Mouse (Mus musculus) forebrain, embryonic 11.5 days (tissue): ENCODE data around the gene Gm20489. TPM values are rescaled to one million over a fixed set of nuclear protein-coding genes. Genes with fewer than 3 reads are reported as not detected.

ENCODE experiments used
- ATAC-seq: fragments of 200-750 bp; cut with Nextera tagmentation; replicated peaks from 2 replicates; pipeline ENCODE4 v1.8.0; 2017; ENCODE audit warnings: moderate TSS enrichment; ENCODE audit not compliant: low FRiP score
- DNase-seq: peaks from one replicate; pipeline ENCODE4 v3.0.0-alpha.2; 2017; ENCODE audit warnings: low spot score
- H3K27ac ChIP-seq: fragments of 300-500 bp; sonication (generic); 2 replicates; pipeline ENCODE4 v1.5.1; 2014; ENCODE audit warnings: low read depth, low read length
- H3K27me3 ChIP-seq: fragments of 300-500 bp; sonication (generic); 2 replicates; pipeline ENCODE4 v1.6.1; 2014; ENCODE audit warnings: mild to moderate bottlenecking, low read length, mixed read lengths; ENCODE audit not compliant: control insufficient read depth, insufficient read depth
- H3K36me3 ChIP-seq: fragments of 300-500 bp; sonication (generic); 2 replicates; pipeline ENCODE4 v1.6.1; 2014; ENCODE audit warnings: mild to moderate bottlenecking, low read length, moderate library complexity, mixed read lengths; ENCODE audit not compliant: control insufficient read depth, insufficient read depth
- H3K4me1 ChIP-seq: fragments of 300-500 bp; sonication (generic); replicated peaks from 2 replicates; pipeline ENCODE4 v1.6.1; 2014; ENCODE audit warnings: low read length, mixed read lengths; ENCODE audit not compliant: control insufficient read depth, insufficient read depth
- H3K4me2 ChIP-seq: fragments of 300-500 bp; sonication (generic); 2 replicates; pipeline ENCODE4 v1.6.1; 2014; ENCODE audit warnings: low read depth, mild to moderate bottlenecking, low read length, moderate library complexity, mixed read lengths; ENCODE audit not compliant: severe bottlenecking
- H3K4me3 ChIP-seq: fragments of 300-500 bp; sonication (generic); 2 replicates; pipeline ENCODE4 v1.5.1; 2014; ENCODE audit warnings: low read depth, low read length
- H3K9ac ChIP-seq: fragments of 300-500 bp; sonication (generic); 2 replicates; pipeline ENCODE4 v1.6.1; 2014; ENCODE audit warnings: low read length
- H3K9me3 ChIP-seq: fragments of 300-500 bp; sonication (generic); 2 replicates; pipeline ENCODE4 v1.6.1; 2016; ENCODE audit warnings: low read length, mixed read lengths; ENCODE audit not compliant: control insufficient read depth
- WGBS: fragments of 180-500 bp; shearing (Covaris S2); extraction: QIAGEN DNeasy Blood & Tissue Kit; methylation state at CpG from one replicate; pipeline ENCODE4 v1.1.7; 2014; 5-methylcytosine and 5-hydroxymethylcytosine counted together
- polyA plus RNA-seq: library from polyadenylated mRNA; unstranded; fragments of >200 nt; fragmentation: Nextera tagmentation; extraction: Ambion mirVana; gene quantifications from 2 replicates; pipeline ENCODE4 v1.2.1, GENCODE M21; 2014

The Gm20489 gene
- polyA plus RNA-seq, 1 experiment from 2014 or later: not detected

DNA sequence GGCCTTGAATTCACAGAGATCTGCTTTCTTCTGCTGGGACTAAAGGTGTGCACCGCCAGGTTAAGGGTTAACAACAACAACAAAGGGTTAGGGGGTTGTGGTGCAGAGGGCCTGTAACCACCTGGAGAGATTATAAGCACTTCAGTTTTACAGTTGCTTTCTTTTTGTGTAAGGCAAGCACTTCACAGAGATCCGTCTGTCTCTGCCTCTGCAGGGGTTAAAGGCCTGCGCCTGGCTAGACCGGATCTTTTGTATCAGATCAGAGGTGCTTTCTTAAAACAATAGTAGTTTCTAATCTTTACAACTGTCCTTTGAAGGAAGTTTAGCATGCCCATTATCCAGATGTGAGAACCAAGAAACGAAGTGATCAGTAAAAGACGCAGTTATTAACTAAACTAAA, 4.6 kb upstream of the Gm20489 start:
- DNase-seq: no peak
- H3K36me3 ChIP-seq: no peaks in the 10 kb centered on the region
- H3K4me3 ChIP-seq: peak overlapping the region; percentile 50; the same call in 1 of the 2 replicates
- no peak overlapping the region for H3K27ac ChIP-seq
- H3K9me3 ChIP-seq: no peaks in the 10 kb centered on the region
- 0 out of 2 replicates have a peak overlapping the region, but pooled peaks have one; percentile 17 for H3K9ac ChIP-seq
- peak overlapping the region; percentile 38; the same call in 1 of the 2 replicates for H3K4me2 ChIP-seq
- 22% methylated on average over 6 of the region's 6 CpGs for WGBS
- 0 out of 2 replicates have a peak, but pooled peaks cover 3% of the 10 kb centered on the region for H3K4me1 ChIP-seq
- peak; percentile 16; the same call in 1 of the 2 replicates for ATAC-seq
- peaks cover 2% of the 10 kb centered on the region; the same call in 1 of the 2 replicates for H3K27me3 ChIP-seq

DNA sequence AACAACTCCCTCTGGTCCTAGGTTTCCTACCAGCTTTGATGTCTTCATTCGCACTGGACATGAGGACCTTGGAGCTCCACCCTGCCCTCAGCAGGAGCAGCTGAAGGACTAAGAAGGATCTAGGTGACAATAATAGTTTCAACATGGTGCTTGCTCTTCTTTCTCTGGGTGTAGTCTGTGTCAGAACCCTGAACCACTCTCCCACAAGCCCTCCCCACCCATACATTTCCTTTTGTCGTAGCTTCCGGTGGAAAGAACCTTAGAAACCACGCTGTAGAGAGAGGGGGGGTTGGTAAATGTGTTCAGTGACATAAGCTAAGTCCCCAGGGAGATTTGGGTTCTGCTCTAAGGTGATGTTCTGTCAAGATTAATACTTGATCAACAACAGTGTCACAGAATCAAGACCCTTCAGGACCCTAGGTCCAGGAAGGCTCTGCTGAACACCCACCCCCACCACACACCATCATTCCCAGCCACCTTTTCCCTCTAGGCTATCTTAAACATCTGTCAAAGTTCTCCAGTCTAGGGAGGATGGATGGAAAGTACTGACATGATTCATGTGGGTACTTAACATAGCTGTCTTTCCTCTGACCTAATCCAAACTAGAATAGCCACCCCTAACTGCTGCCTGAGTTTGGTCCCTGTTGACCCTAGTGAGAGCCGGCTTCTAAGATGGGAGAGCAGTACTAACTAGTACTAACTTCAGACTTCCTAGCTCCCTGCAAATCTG, 633 bp downstream of the Gm20489 start, which contains the start of gene Il2rg:
Gene Il2rg (minus strand): TSS at position 231 of the 730 bp plus-strand sequence.
- Histone ChIP-seq H3K9me3 (no peaks in the 10 kb centered on the region), H3K4me2 (no peak within 1 kb of the TSS), H3K4me1 (no peaks in the 10 kb centered on the region), H3K27me3 (peaks cover 2% of the 10 kb centered on the region; the same call in 1 of the 2 replicates), H3K4me3 (no peak within 1 kb of the TSS), H3K36me3 (no peaks in the 10 kb centered on the region), H3K27ac (no peak within 1 kb of the TSS), H3K9ac (no peak within 1 kb of the TSS)
- DNase-seq (no peak), ATAC-seq (no peak)
- WGBS: 73% methylated on average over 3 of the region's 5 CpGs

DNA sequence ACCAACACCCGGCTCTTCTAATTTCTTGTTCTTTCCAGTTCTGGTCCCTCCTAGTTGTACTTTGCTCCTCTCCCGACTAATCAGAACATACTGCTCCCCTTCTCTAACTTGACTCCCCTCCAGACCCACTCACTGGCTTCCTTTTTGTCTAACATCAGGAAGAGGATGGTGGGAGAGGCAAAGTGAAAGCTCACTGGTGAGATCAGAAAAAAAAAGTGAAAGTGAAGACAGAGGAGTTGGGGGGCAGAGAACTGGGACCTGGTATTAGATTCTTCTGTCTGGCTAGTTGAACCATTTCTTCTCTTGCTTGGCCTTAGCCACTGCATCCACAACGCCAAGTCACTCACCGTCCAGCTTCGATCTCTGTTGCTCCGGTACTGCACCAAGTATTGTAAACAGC, 2.2 kb downstream of the Gm20489 start:
- H3K27me3 ChIP-seq: no peaks in the 10 kb centered on the region; the same call in 1 of the 2 replicates
- no peaks in the 10 kb centered on the region for H3K36me3 ChIP-seq
- no peak overlapping the region for H3K9ac ChIP-seq
- no peaks in the 10 kb centered on the region for H3K4me1 ChIP-seq
- DNase-seq: no peak
- no peaks in the 10 kb centered on the region for H3K9me3 ChIP-seq
- H3K27ac ChIP-seq: no peak overlapping the region
- H3K4me2 ChIP-seq: no peak overlapping the region
- ATAC-seq: no peak
- no peak overlapping the region for H3K4me3 ChIP-seq
- 97% methylated on average over 6 of the region's 6 CpGs for WGBS

DNA sequence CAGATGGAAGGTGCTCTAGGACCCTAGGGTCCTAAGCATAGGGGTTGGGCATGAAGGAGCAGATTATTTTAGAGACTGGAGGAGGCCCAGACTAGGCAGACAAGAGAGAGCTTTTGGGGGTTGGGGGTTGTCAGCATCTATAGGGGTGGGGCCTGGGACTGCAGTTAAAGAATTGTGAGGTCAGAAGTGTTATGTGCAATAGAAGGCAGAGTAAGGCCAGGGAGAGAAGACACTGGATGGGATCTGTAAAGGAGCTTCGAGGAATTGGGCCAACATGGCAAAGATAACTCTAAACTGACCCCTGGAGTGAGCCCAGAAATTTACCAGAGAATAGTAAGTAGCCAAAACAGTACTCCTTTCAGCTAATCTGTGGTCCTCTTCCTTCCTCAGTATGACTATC, 4.9 kb downstream of the Gm20489 start, which contains the start of gene Gm614:
Gene Gm614 (minus strand): TSS at position 101 of the 400 bp plus-strand sequence.
- Histone ChIP-seq H3K9ac (no peak within 1 kb of the TSS), H3K9me3 (no peaks in the 10 kb centered on the region), H3K4me2 (no peak within 1 kb of the TSS), H3K4me1 (peaks cover 5% of the 10 kb centered on the region; the same call in 1 of the 2 replicates), H3K36me3 (no peaks in the 10 kb centered on the region), H3K4me3 (no peak within 1 kb of the TSS), H3K27ac (no peak within 1 kb of the TSS), H3K27me3 (no peaks in the 10 kb centered on the region; the same call in 1 of the 2 replicates)
- no peak for ATAC-seq
- no peak for DNase-seq
- WGBS: 55% methylated on average over 1 of the region's 1 CpGs

DNA sequence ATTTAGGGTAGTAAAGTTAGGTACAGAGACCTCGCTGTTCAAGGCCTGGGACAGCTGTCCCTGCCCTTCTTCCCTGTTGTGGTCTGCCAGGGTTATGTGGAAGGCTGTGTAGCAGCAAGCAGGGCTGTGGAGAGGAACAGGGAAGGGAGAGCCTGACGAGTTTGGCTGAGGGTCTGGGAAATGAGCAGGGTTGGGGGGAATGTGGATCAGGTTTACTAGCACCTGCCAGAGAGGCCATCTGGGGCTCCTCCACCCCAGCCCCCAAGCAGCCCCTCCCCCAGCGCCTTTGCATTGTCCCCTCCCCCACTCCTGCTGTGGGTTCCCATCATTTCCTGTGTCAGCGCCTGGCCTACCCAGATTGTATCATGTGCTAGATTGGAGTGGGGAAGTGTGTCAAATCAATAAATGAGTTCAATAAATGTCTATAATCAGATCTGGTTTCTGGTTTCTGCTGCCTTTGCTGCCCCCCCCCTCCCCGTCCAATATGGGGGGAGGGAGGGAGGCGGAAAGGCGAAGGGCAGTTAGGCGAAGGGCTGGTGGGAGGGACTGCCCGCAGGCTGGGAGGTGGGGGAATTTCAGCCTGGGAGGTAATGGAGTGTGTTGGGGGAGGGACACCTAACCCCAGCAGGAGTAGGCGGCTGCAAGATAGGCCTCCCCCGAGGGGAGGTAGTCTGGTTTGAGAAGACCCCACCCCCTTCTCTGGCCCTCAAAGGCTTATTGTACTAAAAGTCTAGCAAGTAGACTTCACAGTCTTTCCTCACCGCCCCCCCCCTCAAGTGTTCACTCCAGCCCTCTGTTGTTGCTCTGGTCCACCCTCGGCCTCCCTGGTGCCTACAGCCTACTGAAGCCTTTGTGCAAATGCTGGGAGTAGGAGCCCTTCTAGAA, 8.1 kb downstream of the Gm20489 start:
- Histone ChIP-seq H3K9me3 (no peaks in the 10 kb centered on the region), H3K27ac (peak overlapping the region; percentile 75), H3K27me3 (no peaks in the 10 kb centered on the region), H3K4me3 (no peak overlapping the region), H3K36me3 (no peaks in the 10 kb centered on the region), H3K4me2 (no peak overlapping the region), H3K9ac (no peak overlapping the region; the same call in 1 of the 2 replicates), H3K4me1 (peaks cover 5% of the 10 kb centered on the region; the same call in 1 of the 2 replicates)
- 23% methylated on average over 12 of the region's 13 CpGs for WGBS
- peak; percentile 85 for ATAC-seq
- peak; percentile 70 for DNase-seq

DNA sequence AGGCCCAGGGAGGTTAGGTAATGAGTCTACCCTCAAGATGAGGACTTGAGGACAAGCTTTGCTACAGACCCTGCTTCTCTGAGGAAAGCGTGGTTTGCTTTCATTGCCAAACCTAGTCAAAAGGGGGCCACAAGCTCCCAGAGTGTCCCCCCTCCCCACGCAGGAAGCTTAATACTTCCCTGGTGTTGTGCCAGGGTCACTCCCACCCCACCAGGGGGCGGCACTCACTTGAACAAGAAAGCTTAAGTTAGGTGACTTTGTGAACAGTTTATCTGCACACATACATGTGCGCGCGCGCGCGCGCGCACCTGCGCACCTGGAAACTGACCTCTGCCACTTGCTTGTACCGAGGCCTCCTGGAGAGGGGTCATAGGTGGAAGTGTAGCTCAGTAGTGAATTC, 12.2 kb downstream of the Gm20489 start:
- ATAC-seq (no peak), DNase-seq (no peak)
- H3K36me3 ChIP-seq: no peaks in the 10 kb centered on the region
- H3K27me3 ChIP-seq: no peaks in the 10 kb centered on the region
- peaks cover 5% of the 10 kb centered on the region; the same call in 1 of the 2 replicates for H3K4me1 ChIP-seq
- H3K9ac ChIP-seq: no peak overlapping the region
- no peak overlapping the region for H3K4me2 ChIP-seq
- H3K4me3 ChIP-seq: no peak overlapping the region
- 85% methylated on average over 13 of the region's 13 CpGs for WGBS
- H3K9me3 ChIP-seq: no peaks in the 10 kb centered on the region
- H3K27ac ChIP-seq: no peak overlapping the region

DNA sequence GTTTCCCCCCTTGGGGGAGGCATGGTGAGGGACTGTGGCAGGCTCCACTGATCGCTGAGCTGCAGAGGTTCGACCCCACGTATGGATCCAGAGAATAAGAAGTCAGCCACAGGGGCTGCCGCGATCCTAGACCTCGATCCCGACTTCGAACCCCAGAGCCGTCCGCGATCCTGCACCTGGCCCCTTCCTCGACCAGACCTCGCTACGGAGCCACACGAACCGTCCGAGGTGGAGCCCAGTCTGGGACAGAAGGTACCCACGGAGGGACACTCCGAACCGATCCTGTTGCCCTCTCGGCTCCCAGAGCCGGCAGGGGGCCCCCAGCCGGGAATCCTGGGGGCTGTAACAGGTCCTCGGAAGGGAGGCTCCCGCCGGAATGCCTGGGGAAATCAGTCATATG, 14.1 kb downstream of the Gm20489 start:
- ATAC-seq (peak; percentile 16), DNase-seq (peak; percentile 52)
- H3K4me2 ChIP-seq: peak overlapping the region; percentile 71
- WGBS: 23% methylated on average over 26 of the region's 26 CpGs
- no peaks in the 10 kb centered on the region for H3K4me1 ChIP-seq
- H3K36me3 ChIP-seq: no peaks in the 10 kb centered on the region
- H3K27me3 ChIP-seq: no peaks in the 10 kb centered on the region
- H3K27ac ChIP-seq: no peak overlapping the region
- no peaks in the 10 kb centered on the region for H3K9me3 ChIP-seq
- peak overlapping the region; percentile 45 for H3K4me3 ChIP-seq
- peak overlapping the region; percentile 61 for H3K9ac ChIP-seq

DNA sequence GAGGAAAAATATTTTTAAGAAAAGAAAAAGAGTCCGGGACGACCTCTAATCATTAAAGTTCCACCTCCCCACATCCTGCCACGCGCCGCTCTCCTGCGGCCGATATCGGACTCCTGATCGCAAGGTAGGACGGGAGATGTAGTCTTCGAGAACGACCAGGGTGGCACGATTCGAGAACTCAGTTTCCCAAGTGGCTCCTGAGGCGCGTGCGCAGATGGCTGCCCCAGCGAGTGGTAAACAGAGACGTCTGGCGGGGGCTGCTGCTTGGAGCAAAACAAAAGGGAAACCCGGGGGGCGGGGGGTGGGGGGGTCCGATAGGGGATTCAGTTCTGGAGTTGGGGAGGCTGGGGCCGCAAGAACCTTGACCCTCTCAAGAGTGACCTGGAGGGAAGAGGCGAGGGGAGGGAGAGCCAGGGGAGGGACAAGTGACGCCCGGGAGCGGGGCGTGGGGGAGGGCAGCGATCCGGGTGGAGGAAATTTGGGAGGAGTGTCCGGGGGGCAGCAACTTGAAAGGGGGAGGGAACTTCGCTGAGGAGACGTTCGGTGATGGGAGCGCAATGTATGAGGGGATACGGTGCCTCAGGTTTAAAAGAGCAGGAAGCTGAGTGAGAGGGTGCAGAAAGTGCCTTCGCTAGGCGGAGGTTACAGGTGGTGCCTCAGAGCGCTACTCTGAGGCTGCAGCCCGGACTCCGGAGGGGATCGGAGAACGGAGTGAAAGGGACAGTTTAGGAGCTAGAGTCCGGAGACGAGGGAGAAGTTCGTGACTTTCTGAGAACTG, 14.7 kb downstream of the Gm20489 start, which contains the start of gene Foxo4:
Gene Foxo4 (plus strand): TSS at position 577 of the 778 bp plus-strand sequence.
- WGBS: 19% methylated on average over 47 of the region's 47 CpGs
- no peaks in the 10 kb centered on the region for H3K4me1 ChIP-seq
- peak within 1 kb of the TSS; percentile 71 for H3K4me2 ChIP-seq
- peak; percentile 91 for DNase-seq
- no peaks in the 10 kb centered on the region for H3K27me3 ChIP-seq
- no peaks in the 10 kb centered on the region for H3K36me3 ChIP-seq
- H3K9me3 ChIP-seq: no peaks in the 10 kb centered on the region
- peak; percentile 92 for ATAC-seq
- peak within 1 kb of the TSS; percentile 61 for H3K9ac ChIP-seq
- H3K4me3 ChIP-seq: peak within 1 kb of the TSS; percentile 45
- H3K27ac ChIP-seq: no peak within 1 kb of the TSS
